Mouse (Mus musculus) gastrocnemius, adult 2 months (tissue): ENCODE measurements around the gene Olfr1271. TPM values are rescaled to one million over a fixed set of nuclear protein-coding genes. Genes with fewer than 3 reads are reported as not detected.
"Not testable (repeated sequence)": the region's sequence is repeated elsewhere in the genome, so short reads cannot be mapped to it uniquely, and the experiment has no call there.

Experiments
- DNase-seq: peaks from one replicate; pipeline ENCODE4 v3.0.0; 2022
- H3K27ac ChIP-seq: fragments of 200-600 bp; 2 replicates; pipeline ENCODE4 v1.8.1; 2022; ENCODE audit warnings: mild to moderate bottlenecking
- H3K4me3 ChIP-seq: fragments of 200-600 bp; 2 replicates; pipeline ENCODE4 v1.8.1; 2022; ENCODE audit warnings: mild to moderate bottlenecking, moderate library complexity
- CTCF ChIP-seq: fragments of 200-600 bp; IDR thresholded peaks from 2 replicates; pipeline ENCODE4 v1.8.1; 2022; ENCODE audit warnings: antibody characterized with exemption, mild to moderate bottlenecking, moderate library complexity
- intact Hi-C: fragments of 180-260 bp; cut with DNase I; formaldehyde crosslinking; loops from one replicate; pipeline ENCODE4 v1.15.1; 2025
- long read RNA-seq, 2 experiments: library from polyadenylated mRNA; stranded (forward); transcript quantifications; one replicate each; pipeline ENCODE4 v2.0.0; 2021
- total RNA-seq, 2 experiments: library from RNA; stranded (reverse); gene quantifications; 2 replicates each; pipeline ENCODE4 v1.2.3; 2021

Olfr1271 gene
- total RNA-seq: not detected
- long read RNA-seq, experiment 1: 0 reads
- long read RNA-seq, experiment 2: 0 reads

GRCm38 (mm10) chr2:90270932-90271331, at the start of gene Olfr1271:
Olfr1271 (minus strand) TSS chr2:90271032.
- Histone ChIP-seq H3K4me3 (no peak within 1 kb of the TSS), H3K27ac (no peak within 1 kb of the TSS)
- no peak for DNase-seq
- intact Hi-C loops: no loop called here
- no peak for TF ChIP-seq CTCF

DNA sequence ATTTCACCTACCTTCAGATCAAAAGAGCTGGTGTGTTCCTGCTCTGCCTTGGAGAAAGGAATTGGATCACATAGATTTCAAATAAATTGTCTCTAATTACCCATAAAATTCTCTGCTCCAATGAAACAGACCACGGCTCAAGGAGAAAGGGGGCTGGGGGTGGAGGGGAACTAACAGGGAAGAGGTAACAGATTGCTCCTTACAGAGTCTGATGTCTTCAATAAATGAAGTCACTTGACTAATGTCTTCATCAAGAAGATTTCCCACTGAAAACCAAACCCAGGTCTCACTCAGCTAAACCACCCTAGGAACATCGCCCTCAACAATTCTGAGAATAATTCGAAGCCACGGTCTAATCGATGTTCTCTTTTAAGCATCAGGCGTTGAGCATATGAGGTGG, 21.9 kb upstream of the Olfr1271 start, which contains the start of gene Olfr1272:
Olfr1272 (minus strand) TSS at position 101 of the 400 bp plus-strand sequence.
- Histone ChIP-seq H3K4me3 (no peak within 1 kb of the TSS), H3K27ac (no peak within 1 kb of the TSS)
- no peak for DNase-seq
- no peak for TF ChIP-seq CTCF
- intact Hi-C loops: no loop called here

GRCm38 (mm10) chr2:90257492-90257891, 13.3 kb downstream of the Olfr1271 start, which contains the start of gene Olfr142:
Olfr142 (minus strand) TSS chr2:90257592.
- intact Hi-C loops: no loop called here
- no peak for TF ChIP-seq CTCF
- no peak within 1 kb of the TSS for H3K27ac ChIP-seq
- no peak within 1 kb of the TSS for H3K4me3 ChIP-seq
- no peak for DNase-seq

GRCm38 (mm10) chr2:90224393-90224792, 46.4 kb downstream of the Olfr1271 start, which contains the start of gene Olfr1506:
Olfr1506 (minus strand) TSS chr2:90224493.
- H3K4me3 ChIP-seq, intact Hi-C loops, DNase-seq, H3K27ac ChIP-seq: not testable (repeated sequence)

Other genes starting within 250 kb of the Olfr1271 start
- gene Olfr1264, start 245.5 kb downstream of the Olfr1271 start, total RNA-seq: not detected
- not detected for gene Olfr1265, start 235.7 kb downstream of the Olfr1271 start, total RNA-seq
- not detected for gene Olfr140, start 207.4 kb downstream of the Olfr1271 start, total RNA-seq
- not detected for gene Olfr1269, start 149.6 kb downstream of the Olfr1271 start, total RNA-seq
- not detected for gene Olfr32, start 128.7 kb downstream of the Olfr1271 start, total RNA-seq
- not detected for gene Olfr1270, start 117.9 kb downstream of the Olfr1271 start, total RNA-seq
- not detected for gene Olfr1506, start 46.5 kb downstream of the Olfr1271 start, total RNA-seq
- not detected for gene Olfr142, start 13.4 kb downstream of the Olfr1271 start, total RNA-seq
- not detected for gene Olfr1272, start 21.8 kb upstream of the Olfr1271 start, total RNA-seq
- not detected for gene Gm13769, start 51.2 kb upstream of the Olfr1271 start, total RNA-seq
- gene Olfr1274-ps, start 127.7 kb upstream of the Olfr1271 start, total RNA-seq: not detected